Mouse (Mus musculus) gastrocnemius, postnatal 36 days (tissue): ENCODE measurements at regions not wholly inside any gene's neighbourhood (a gene's known extent, or its start where the extent isn't known, plus 50 kb on each side); places are given as distances from the start of the nearest gene placed in this dataset.

Experiments used
- DNase-seq, 2 experiments: peaks; one replicate each; pipeline ENCODE4 v3.0.0; 2022
- intact Hi-C: fragments of 180-260 bp; cut with DNase I; formaldehyde crosslinking; loops from one replicate; pipeline ENCODE4 v1.15.1; 2025

DNA sequence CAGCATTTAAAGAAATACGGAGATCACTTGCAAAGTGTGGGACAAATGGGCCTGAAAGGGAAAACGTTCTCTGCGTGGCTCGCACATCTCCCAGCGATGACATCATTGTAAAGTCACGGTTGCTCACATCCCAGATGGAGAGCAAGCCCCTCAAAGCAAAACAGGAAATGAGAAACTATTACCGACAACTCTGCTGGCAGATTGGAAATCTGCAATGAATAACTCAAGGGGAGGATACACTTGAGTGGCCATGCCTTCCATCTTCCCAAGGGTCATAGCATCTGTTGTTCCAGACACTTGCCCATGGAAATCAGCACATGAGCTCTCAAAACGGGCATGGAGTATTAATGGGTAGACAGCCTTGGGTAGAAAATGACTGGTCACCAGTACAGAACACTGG lies 158.3 kb upstream of the Adgrl2 start:
- DNase-seq, result no peak
- intact Hi-C loops, result no loop called here

- no peak for DNase-seq
- intact Hi-C loops, result no loop called here
These were observed 157.6 kb upstream of the Adgrl2 start for GRCm38 (mm10) chr3:149147916-149148315.

GRCm38 (mm10) chr3:149146673-149147072 lies 156.3 kb upstream of the Adgrl2 start:
- intact Hi-C loops, result no loop called here
- no peak for DNase-seq

- intact Hi-C loops, result no loop called here
- DNase-seq, result no peak
These were observed 150.1 kb upstream of the Adgrl2 start for GRCm38 (mm10) chr3:149140461-149140860.

GRCm38 (mm10) chr3:149134028-149134938 lies 143.9 kb upstream of the Adgrl2 start:
- intact Hi-C loops, result no loop called here
- DNase-seq, result no peak

GRCm38 (mm10) chr3:149118806-149119205 lies 128.5 kb upstream of the Adgrl2 start:
- DNase-seq, result no peak
- intact Hi-C loops, result no loop called here

GRCm38 (mm10) chr3:149117684-149118056 lies 127.3 kb upstream of the Adgrl2 start:
- DNase-seq, result no peak
- intact Hi-C loops, result no loop called here

DNA sequence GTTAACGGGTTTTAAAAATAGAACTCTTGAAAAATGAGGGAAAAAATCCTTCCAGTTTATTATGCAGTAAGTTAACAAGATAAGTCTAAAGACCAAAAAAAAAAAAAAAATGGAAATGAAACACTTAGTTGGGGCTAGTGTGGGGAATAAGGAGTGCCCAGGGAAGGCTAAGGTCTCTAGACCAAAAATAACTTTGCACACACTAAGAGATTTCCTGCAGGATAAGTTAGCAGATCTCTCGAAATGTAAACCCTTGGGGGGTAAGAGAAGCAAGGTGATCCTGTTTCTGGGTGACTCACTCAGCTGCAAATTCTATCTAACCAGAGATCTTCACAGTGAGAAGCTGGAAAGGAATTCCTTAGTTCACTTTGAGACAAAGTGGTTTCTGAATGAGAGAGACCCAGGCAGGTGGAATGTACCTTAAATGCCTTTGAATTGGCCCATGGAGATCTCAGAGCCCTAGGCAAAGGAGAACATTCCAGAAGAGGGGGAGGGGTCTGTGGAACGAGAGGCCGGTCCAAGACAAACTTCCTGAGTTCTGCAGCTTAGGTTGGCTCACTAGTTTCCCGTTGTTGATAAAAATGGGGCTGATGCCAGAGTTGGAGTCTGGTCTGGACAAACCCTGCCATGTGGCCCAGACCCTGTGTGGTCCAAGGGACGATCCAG lies 126.8 kb upstream of the Adgrl2 start:
- intact Hi-C loops, result no loop called here
- no peak for DNase-seq

GRCm38 (mm10) chr3:149116604-149117003 lies 126.2 kb upstream of the Adgrl2 start:
- intact Hi-C loops, result no loop called here
- no peak for DNase-seq

DNA sequence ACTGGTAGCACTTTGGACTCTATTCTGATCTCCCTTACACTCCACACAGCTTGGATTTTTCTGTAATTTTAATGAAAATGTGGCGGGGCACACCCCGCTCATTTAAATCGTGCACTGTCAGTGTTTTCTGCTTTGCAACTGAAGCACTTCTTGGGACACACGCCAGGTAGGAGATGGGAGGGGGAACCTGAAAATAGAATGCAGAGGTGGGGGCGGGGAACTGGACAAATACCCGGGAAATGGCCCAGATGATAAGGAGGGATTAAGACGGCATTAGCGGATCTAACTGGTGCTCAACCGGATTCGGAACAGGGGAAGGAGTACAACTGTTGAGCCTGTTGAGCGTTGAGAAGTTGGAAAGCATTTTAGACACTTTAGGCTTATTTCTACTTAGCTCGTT lies 125.5 kb upstream of the Adgrl2 start:
- no peak for DNase-seq
- intact Hi-C loops, result no loop called here

- intact Hi-C loops, result no loop called here
- no peak for DNase-seq
These were observed 122.5 kb upstream of the Adgrl2 start for GRCm38 (mm10) chr3:149112878-149113277.

DNA sequence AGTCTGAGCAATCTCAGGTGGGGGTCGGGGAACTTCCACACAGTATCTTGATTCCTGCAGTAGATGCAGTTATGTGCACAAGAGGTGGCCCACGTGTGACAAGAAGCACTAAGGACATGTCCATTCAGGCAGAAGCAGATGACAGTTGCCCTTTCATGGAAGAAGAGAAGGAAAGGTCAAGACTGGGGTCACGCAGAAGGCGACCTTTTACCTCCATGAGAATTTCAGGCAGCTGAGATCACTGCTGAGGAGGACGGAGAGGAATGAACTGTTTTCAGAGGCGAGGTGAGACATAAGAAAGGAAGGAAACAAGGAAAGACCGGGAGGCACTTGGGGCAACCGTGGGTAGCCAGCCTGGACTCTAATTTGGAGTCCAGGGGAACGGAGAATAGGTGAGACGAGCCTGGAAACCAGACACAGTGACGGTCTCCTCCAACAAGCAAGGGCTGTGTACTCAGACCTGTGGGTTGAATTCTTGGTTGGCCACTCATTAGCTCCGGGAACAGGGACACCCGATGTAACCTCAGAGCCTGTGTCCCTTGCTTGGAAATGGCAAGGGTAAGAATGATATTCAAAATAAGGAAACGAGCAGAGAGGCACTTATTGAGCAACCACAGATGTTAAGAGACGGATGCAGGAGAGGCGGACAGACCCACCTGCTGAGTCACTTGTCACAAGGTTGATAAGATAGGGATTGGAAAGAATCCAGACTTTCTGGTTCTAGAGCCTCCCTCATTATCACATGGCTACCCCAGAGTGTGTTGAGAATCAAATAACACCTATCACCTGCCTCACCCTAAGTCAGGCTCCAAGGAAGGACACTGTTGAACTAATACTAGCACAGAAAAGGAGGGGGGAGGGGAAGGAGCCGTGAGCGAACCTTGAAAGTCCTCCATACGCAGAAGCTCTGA lies 121.4 kb upstream of the Adgrl2 start:
- intact Hi-C loops, result no loop called here

DNA sequence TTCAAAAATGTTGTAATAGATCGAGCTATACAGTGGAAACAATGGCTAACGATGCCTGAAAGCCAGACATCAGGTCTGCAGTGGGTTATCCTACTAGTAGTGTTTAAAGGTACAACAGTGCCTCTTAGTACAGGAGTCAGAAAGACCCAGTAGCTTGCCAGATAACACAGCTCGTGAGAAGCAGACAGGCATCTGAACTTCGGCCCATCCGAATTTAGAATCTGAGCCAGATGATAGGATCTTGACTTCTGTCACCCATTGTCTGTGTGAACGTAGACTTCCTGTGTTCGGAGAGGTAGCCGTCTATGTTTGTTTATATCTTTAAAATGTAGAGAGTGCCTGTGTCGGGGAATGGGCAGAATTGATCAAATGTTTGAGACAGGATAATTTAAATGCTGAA lies 120.5 kb upstream of the Adgrl2 start:
- no peak for DNase-seq
- intact Hi-C loops, result no loop called here

More for the DNA sequence above, 121.4 kb upstream of the Adgrl2 start:
- DNase-seq, result no peak

- intact Hi-C loops, result no loop called here
- DNase-seq, result no peak
These were observed 115.5 kb upstream of the Adgrl2 start for GRCm38 (mm10) chr3:149105709-149106450.

- no peak for DNase-seq
- intact Hi-C loops, result no loop called here
These were observed 114.8 kb upstream of the Adgrl2 start for GRCm38 (mm10) chr3:149105181-149105580.

DNA sequence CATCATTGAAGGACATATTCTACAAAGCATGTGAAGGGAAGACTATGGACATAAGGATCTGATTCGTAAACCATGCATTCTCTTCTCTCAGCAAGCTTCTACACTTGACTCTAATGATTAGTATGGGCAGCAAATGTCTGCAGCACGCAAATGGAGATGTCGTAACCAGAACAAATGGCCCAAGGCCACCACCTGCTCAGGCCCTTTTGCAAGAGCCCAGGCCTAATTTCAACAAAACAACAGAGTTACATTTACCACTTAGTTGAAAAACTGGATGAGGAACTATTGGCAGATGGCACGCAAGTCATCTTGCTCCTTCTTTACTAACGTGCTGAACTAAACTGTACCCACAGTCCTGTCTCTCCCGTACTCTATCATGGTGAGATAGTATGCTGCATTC lies 113.7 kb upstream of the Adgrl2 start:
- DNase-seq, result no peak
- intact Hi-C loops, result no loop called here

- intact Hi-C loops, result no loop called here
- no peak for DNase-seq
These were observed 113.1 kb upstream of the Adgrl2 start for GRCm38 (mm10) chr3:149103469-149103868.

- DNase-seq, result no peak
- intact Hi-C loops, result no loop called here
These were observed 112.5 kb upstream of the Adgrl2 start for GRCm38 (mm10) chr3:149102846-149103245.

DNA sequence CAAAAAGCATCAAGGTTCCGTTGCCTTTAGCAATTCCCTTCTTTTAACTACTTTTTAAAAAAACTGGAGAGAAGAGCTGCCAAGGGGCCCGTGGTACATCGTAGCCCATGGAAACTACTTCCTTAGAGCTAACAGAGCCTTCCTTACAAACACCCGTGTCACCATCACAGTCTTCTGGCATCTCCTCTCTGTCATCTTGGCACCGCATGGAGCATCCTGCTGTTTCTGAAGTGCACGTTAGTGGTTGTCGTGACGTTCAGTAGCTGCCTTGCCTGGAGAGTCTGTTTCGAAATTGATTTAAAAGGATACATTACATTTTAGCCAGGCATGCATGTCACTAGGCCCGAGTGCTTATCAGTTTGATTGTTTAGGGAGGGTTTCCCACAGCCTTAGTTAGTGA lies 111.4 kb upstream of the Adgrl2 start:
- DNase-seq, result no peak

GRCm38 (mm10) chr3:149098764-149099163 lies 108.4 kb upstream of the Adgrl2 start:
- DNase-seq, result no peak
- intact Hi-C loops, result no loop called here

More for the DNA sequence above, 111.4 kb upstream of the Adgrl2 start:
- intact Hi-C loops, result no loop called here
